In genomic region chr9:64784841-64785240, GRCm38 (mm10) we compare ENCODE assay signal across 9 mouse cellular contexts. TPM values are rescaled to one million over a fixed set of nuclear protein-coding genes. Genes with fewer than 3 reads are reported as not detected.
A peak's percentile ranks its signal among the peaks of the same experiment; 100 is the strongest.
DNase-seq lines count a peak whose midpoint lies in the region; ATAC-seq and TF ChIP-seq lines count a peak whose summit lies in the region.
"Had no signal": no experiment of that assay in that cellular context is flagged by ENCODE, and none has a peak within 500 bp of the region (broad histone marks: within the 10 kb centered on the region; RNA-seq: fewer than 3 reads in every experiment).

No protein-coding gene starts in this region.

- TF ChIP-seq CTCF in midbrain, postnatal 0 days (IDR thresholded peaks at IDR 0.05), result peak; percentile 72

- no peaks in the 10 kb centered on the region for H3K9me3 ChIP-seq in heart, embryonic 12.5 days (replicated peaks)
- H3K9me3 ChIP-seq in midbrain, postnatal 0 days (ENCODE audit: low read length), result no peaks in the 10 kb centered on the region

- H3K27ac ChIP-seq in heart, embryonic 12.5 days (ENCODE audit: poor library complexity, severe bottlenecking), result no peak overlapping the region
- no peak overlapping the region for H3K27ac ChIP-seq in midbrain, postnatal 0 days (ENCODE audit: low read depth, low read length)
- H3K27ac ChIP-seq: macrophage had no signal

- peak; percentile 95 for DNase-seq in heart, adult 11 months
- peak; percentile 78 for DNase-seq in A20 (ENCODE audit: low read depth, low spot score)
- DNase-seq in adrenal gland, adult (ENCODE audit: inconsistent age in 2 of 2, low spot score in 1 of 2), result peak; percentile 78 to 93
- peak; percentile 71 to 84 for DNase-seq in kidney, postnatal 25 days
- DNase-seq in midbrain, postnatal 0 days (ENCODE audit: low spot score), result peak; percentile 35
- peak; percentile 85 for DNase-seq in thymus, postnatal 14 days

- no peaks in the 10 kb centered on the region for H3K36me3 ChIP-seq in heart, embryonic 12.5 days
- no peaks in the 10 kb centered on the region for H3K36me3 ChIP-seq in midbrain, postnatal 0 days (ENCODE audit: insufficient read depth, low read length)

- H3K9ac ChIP-seq in heart, embryonic 12.5 days, result no peak overlapping the region
- H3K9ac ChIP-seq in midbrain, postnatal 0 days (replicated peaks; ENCODE audit: low read length, poor library complexity, severe bottlenecking), result no peak overlapping the region

- H3K27me3 ChIP-seq in heart, embryonic 12.5 days (replicated peaks), result no peaks in the 10 kb centered on the region
- no peaks in the 10 kb centered on the region for H3K27me3 ChIP-seq in midbrain, postnatal 0 days (ENCODE audit: insufficient read depth, low read length)

- no peaks in the 10 kb centered on the region for H3K4me1 ChIP-seq in heart, embryonic 12.5 days (replicated peaks)
- no peaks in the 10 kb centered on the region for H3K4me1 ChIP-seq in midbrain, postnatal 0 days (ENCODE audit: insufficient read depth, low read length)

- H3K4me3 ChIP-seq in heart, embryonic 12.5 days, result no peak overlapping the region
- no peak overlapping the region for H3K4me3 ChIP-seq in midbrain, postnatal 0 days (ENCODE audit: low read depth, low read length)

- H3K4me2 ChIP-seq in heart, embryonic 12.5 days, result no peak overlapping the region
- H3K4me2 ChIP-seq in midbrain, postnatal 0 days (ENCODE audit: low read depth, low read length, poor library complexity, severe bottlenecking), result no peak overlapping the region

- WGBS in heart, embryonic 12.5 days, result 29% methylated on average over 4 of the region's 4 CpGs
- 35% methylated on average over 4 of the region's 4 CpGs for WGBS in midbrain, postnatal 0 days

- ATAC-seq in heart, embryonic 12.5 days (ENCODE audit: insufficient number of reproducible peaks, low FRiP score), result no peak
- ATAC-seq in erythroid progenitor cell, adult 5-6 weeks (replicated peaks; ENCODE audit: low FRiP score, poor library complexity, severe bottlenecking), result peak; percentile 95
- ATAC-seq in midbrain, postnatal 0 days (ENCODE audit: low FRiP score), result no peak

RNA-seq across cellular contexts. Expression of gene Dennd4a, which starts 26.3 kb away (rescaled TPM):
- polyA plus RNA-seq in heart, embryonic 12.5 days (2016; fragmentation: Nextera tagmentation; extraction: Ambion mirVana), result 5.4 and 8.0 TPM in 2 replicates
- 516 and 530 TPM in 2 replicates for total RNA-seq in erythroid progenitor cell, adult 5-6 weeks (2015; ENCODE audit: low replicate concordance)
- total RNA-seq in erythroid progenitor cell, adult 5-6 weeks (2017; ENCODE audit: low replicate concordance), result 444 and 512 TPM in 2 replicates
- 15.2 and 20.7 TPM in 2 replicates for total RNA-seq in midbrain, postnatal 0 days (2014; rRNA removed)
- polyA plus RNA-seq in midbrain, postnatal 0 days (2015; fragmentation: Nextera tagmentation; extraction: Ambion mirVana), result 5.3 and 7.1 TPM in 2 replicates

RNA-seq across cellular contexts. Expression of gene Rab11a, which starts 47.3 kb away (rescaled TPM):
- 325 and 346 TPM in 2 replicates for polyA plus RNA-seq in heart, embryonic 12.5 days (2016; fragmentation: Nextera tagmentation; extraction: Ambion mirVana)
- total RNA-seq in erythroid progenitor cell, adult 5-6 weeks (2015; ENCODE audit: low replicate concordance), result 127 and 143 TPM in 2 replicates
- 68.2 and 92.5 TPM in 2 replicates for total RNA-seq in erythroid progenitor cell, adult 5-6 weeks (2017; ENCODE audit: low replicate concordance)
- 206 and 254 TPM in 2 replicates for total RNA-seq in midbrain, postnatal 0 days (2014; rRNA removed)
- 459 and 473 TPM in 2 replicates for polyA plus RNA-seq in midbrain, postnatal 0 days (2015; fragmentation: Nextera tagmentation; extraction: Ambion mirVana)

Comparison
In these comparisons a context has a peak if more than half of its experiments do, and no peak if none do; other contexts are left out.
1. DNase-seq: peak in every context shown above with its lines; median percentile 95 in heart, adult 11 months; 86 in adrenal gland, adult; 85 in thymus, postnatal 14 days; 78 in A20; 78 in kidney, postnatal 25 days; 35 in midbrain, postnatal 0 days.
2. RNA of gene Dennd4a, which starts 26.3 kb away (total RNA-seq): 444 to 530 TPM in erythroid progenitor cell, adult 5-6 weeks; 15.2 to 20.7 TPM in midbrain, postnatal 0 days; every median in the first group is over 10 times any median in the second.